23 mouse cellular contexts compared by ENCODE assay signal in genomic region chr6:76387462-76388049, GRCm38 (mm10).
A peak's percentile ranks its signal among the peaks of the same experiment; 100 is the strongest.
DNase-seq lines count a peak whose midpoint lies in the region; ATAC-seq lines count a peak whose summit lies in the region.
"Had no signal": no experiment of that assay in that cellular context is flagged by ENCODE, and none has a peak within 500 bp of the region (broad histone marks: within the 10 kb centered on the region; RNA-seq: fewer than 3 reads in every experiment).

No protein-coding gene starts in this region.

- no peaks in the 10 kb centered on the region for H3K4me1 ChIP-seq in heart, embryonic 14.5 days (ENCODE audit: control insufficient read depth in 2 of 2, insufficient read depth in 2 of 2, low read length in 2 of 2)
- H3K4me1 ChIP-seq in heart, embryonic 12.5 days (replicated peaks) = no peaks in the 10 kb centered on the region

- H3K36me3 ChIP-seq in heart, embryonic 14.5 days (ENCODE audit: control insufficient read depth, insufficient read depth, low read length) = no peaks in the 10 kb centered on the region
- H3K36me3 ChIP-seq in heart, embryonic 12.5 days = no peaks in the 10 kb centered on the region
- H3K36me3 ChIP-seq: G1E had no signal

- no peak overlapping the region for H3K4me2 ChIP-seq in heart, embryonic 14.5 days (ENCODE audit: low read length)
- no peak overlapping the region for H3K4me2 ChIP-seq in heart, embryonic 12.5 days

- no peaks in the 10 kb centered on the region for H3K9me3 ChIP-seq in heart, embryonic 14.5 days (ENCODE audit: control insufficient read depth, low read length)
- no peaks in the 10 kb centered on the region for H3K9me3 ChIP-seq in heart, embryonic 12.5 days (replicated peaks)

- intact Hi-C loops in left cerebral cortex, postnatal 14 days (cut with DNase I) = no loop called here

- no peak for DNase-seq in frontal cortex, postnatal 36 days (ENCODE audit: low spot score in 2 of 2)
- DNase-seq in brain, adult 2 months (ENCODE audit: low read depth, low spot score) = peak; percentile 16
- DNase-seq in left cerebral cortex, postnatal 14 days (ENCODE audit: low spot score in 2 of 2) = no peak
- DNase-seq in left cerebral cortex, adult 9 months (ENCODE audit: low spot score in 2 of 2) = no peak
- DNase-seq: adrenal gland, adult 2 months; adrenal gland, adult 8-10 months; adrenal gland, postnatal 10 days; adrenal gland, postnatal 14 days; adrenal gland, postnatal 25 days; adrenal gland, postnatal 36 days; B cell, adult 2 months; cerebellum, adult 11 months; cerebellum, adult 11-12 months; cerebellum, adult 18-20 months had no signal

- no peak overlapping the region for H3K4me3 ChIP-seq in heart, embryonic 14.5 days (ENCODE audit: control insufficient read depth in 1 of 2, insufficient read depth in 1 of 2, low read depth in 1 of 2, low read length in 2 of 2)
- H3K4me3 ChIP-seq in heart, embryonic 12.5 days = no peak overlapping the region

- no peaks in the 10 kb centered on the region for H3K27me3 ChIP-seq in heart, embryonic 14.5 days (ENCODE audit: control insufficient read depth, insufficient read depth, low read length)
- H3K27me3 ChIP-seq in heart, embryonic 12.5 days (replicated peaks) = no peaks in the 10 kb centered on the region
- H3K27me3 ChIP-seq: CH12.LX, Patski had no signal

- WGBS in heart, embryonic 14.5 days = 42% methylated on average over 7 of the region's 7 CpGs
- WGBS in heart, embryonic 12.5 days = 49% methylated on average over 7 of the region's 7 CpGs

- no peak overlapping the region for H3K27ac ChIP-seq in heart, embryonic 14.5 days (replicated peaks in 1 of 2; ENCODE audit: control insufficient read depth in 1 of 2, insufficient read depth in 1 of 2, low read depth in 2 of 2, low read length in 2 of 2)
- no peak overlapping the region for H3K27ac ChIP-seq in heart, embryonic 12.5 days (ENCODE audit: poor library complexity, severe bottlenecking)

- ATAC-seq in frontal cortex, adult (ENCODE audit: low TSS enrichment) = peak; percentile 64
- ATAC-seq in heart, embryonic 14.5 days (ENCODE audit: insufficient number of reproducible peaks, insufficient read depth, low FRiP score, low read depth) = 0 out of 2 replicates have a peak, but pooled peaks have one; percentile 31
- ATAC-seq in heart, embryonic 12.5 days (ENCODE audit: insufficient number of reproducible peaks, low FRiP score) = no peak
- ATAC-seq in hematopoietic stem cell, adult 5-6 weeks (replicated peaks in 1 of 2; ENCODE audit: insufficient read depth in 1 of 2, low FRiP score in 2 of 2, low TSS enrichment in 1 of 2, low read depth in 1 of 2, poor library complexity in 2 of 2, severe bottlenecking in 2 of 2) = peak; percentile 54 to 59; a peak in 3 of 4 replicates
- ATAC-seq: activated CD4-positive, CD25-positive, alpha-beta regulatory T cell, adult 4 months; CD4-positive, CD25-positive, alpha-beta regulatory T cell, adult 4 months; Patski had no signal

- no peak overlapping the region for H3K9ac ChIP-seq in heart, embryonic 14.5 days (ENCODE audit: low read length)
- no peak overlapping the region for H3K9ac ChIP-seq in heart, embryonic 12.5 days
